Mouse (Mus musculus): ENCODE measurements around the gene Gfpt2.
"Not testable (repeated sequence)": the region's sequence is repeated elsewhere in the genome, so short reads cannot be mapped to it uniquely, and the experiment has no call there.

The Gfpt2 gene

GRCm38 (mm10) chr11:49793619-49794341, at the start of gene Gfpt2:
Gene Gfpt2, plus strand, starts transcription at chr11:49794178.
- DNase-seq (ENCODE audit: low spot score in 2 of 2) = peak; percentile 66 to 74

- DNase-seq (ENCODE audit: low spot score in 2 of 2) = no peak
These were observed 49.0 kb upstream of the Gfpt2 start for GRCm38 (mm10) chr11:49744981-49745380.

- no peak for DNase-seq (ENCODE audit: low spot score in 2 of 2)
These were observed 48.1 kb upstream of the Gfpt2 start for GRCm38 (mm10) chr11:49745839-49746238.

- DNase-seq (ENCODE audit: low spot score in 2 of 2) = no peak
These were observed 47.2 kb upstream of the Gfpt2 start for GRCm38 (mm10) chr11:49746756-49747155.

GRCm38 (mm10) chr11:49754958-49755665, 38.9 kb upstream of the Gfpt2 start:
- DNase-seq (ENCODE audit: low spot score in 2 of 2) = no peak

- no peak for DNase-seq (ENCODE audit: low spot score in 2 of 2)
These were observed 35.9 kb upstream of the Gfpt2 start for GRCm38 (mm10) chr11:49758096-49758495.

- DNase-seq (ENCODE audit: low spot score in 2 of 2) = no peak
These were observed 32.8 kb upstream of the Gfpt2 start for GRCm38 (mm10) chr11:49761130-49761529.

- DNase-seq (ENCODE audit: low spot score in 2 of 2) = no peak
These were observed 30.4 kb upstream of the Gfpt2 start for GRCm38 (mm10) chr11:49763555-49763954.

- DNase-seq (ENCODE audit: low spot score in 2 of 2) = no peak
These were observed 30.0 kb upstream of the Gfpt2 start for GRCm38 (mm10) chr11:49764023-49764422.

- no peak for DNase-seq (ENCODE audit: low spot score in 2 of 2)
These were observed 29.2 kb upstream of the Gfpt2 start for GRCm38 (mm10) chr11:49764639-49765299.

- DNase-seq (ENCODE audit: low spot score in 2 of 2) = no peak
These were observed 28.4 kb upstream of the Gfpt2 start for GRCm38 (mm10) chr11:49765377-49766136.

GRCm38 (mm10) chr11:49766137-49766411, 27.9 kb upstream of the Gfpt2 start:
- DNase-seq (ENCODE audit: low spot score in 2 of 2) = no peak

- DNase-seq (ENCODE audit: low spot score in 2 of 2) = not testable (repeated sequence)
These were observed 26.5 kb upstream of the Gfpt2 start for GRCm38 (mm10) chr11:49767497-49767896.

- no peak for DNase-seq (ENCODE audit: low spot score in 2 of 2)
These were observed 25.2 kb upstream of the Gfpt2 start for GRCm38 (mm10) chr11:49768781-49769180.

GRCm38 (mm10) chr11:49770676-49771550, 23.1 kb upstream of the Gfpt2 start:
- DNase-seq (ENCODE audit: low spot score in 2 of 2) = no peak

- no peak for DNase-seq (ENCODE audit: low spot score in 2 of 2)
These were observed 21.7 kb upstream of the Gfpt2 start for GRCm38 (mm10) chr11:49772251-49772650.

GRCm38 (mm10) chr11:49774894-49775293, 19.1 kb upstream of the Gfpt2 start:
- no peak for DNase-seq (ENCODE audit: low spot score in 2 of 2)

- no peak for DNase-seq (ENCODE audit: low spot score in 2 of 2)
These were observed 15.1 kb upstream of the Gfpt2 start for GRCm38 (mm10) chr11:49778844-49779243.

- no peak for DNase-seq (ENCODE audit: low spot score in 2 of 2)
These were observed 13.7 kb upstream of the Gfpt2 start for GRCm38 (mm10) chr11:49780161-49780817.

GRCm38 (mm10) chr11:49781833-49782399, 12.1 kb upstream of the Gfpt2 start:
- no peak for DNase-seq (ENCODE audit: low spot score in 2 of 2)

All from frontal cortex, postnatal 14 days (tissue).